Mouse (Mus musculus) c-Kit-negative CD71-positive TER-119-positive erythroid progenitor cells, embryonic 14.5 days (primary cell): ENCODE data around the gene Angptl2.
"Not testable (repeated sequence)": the region's sequence is repeated elsewhere in the genome, so short reads cannot be mapped to it uniquely, and the experiment has no call there.

Experiments
- DNase-seq: peaks from one replicate; pipeline ENCODE4 v3.0.0-alpha.2; 2013; ENCODE audit warnings: low read depth, low spot score

Angptl2 gene

DNA sequence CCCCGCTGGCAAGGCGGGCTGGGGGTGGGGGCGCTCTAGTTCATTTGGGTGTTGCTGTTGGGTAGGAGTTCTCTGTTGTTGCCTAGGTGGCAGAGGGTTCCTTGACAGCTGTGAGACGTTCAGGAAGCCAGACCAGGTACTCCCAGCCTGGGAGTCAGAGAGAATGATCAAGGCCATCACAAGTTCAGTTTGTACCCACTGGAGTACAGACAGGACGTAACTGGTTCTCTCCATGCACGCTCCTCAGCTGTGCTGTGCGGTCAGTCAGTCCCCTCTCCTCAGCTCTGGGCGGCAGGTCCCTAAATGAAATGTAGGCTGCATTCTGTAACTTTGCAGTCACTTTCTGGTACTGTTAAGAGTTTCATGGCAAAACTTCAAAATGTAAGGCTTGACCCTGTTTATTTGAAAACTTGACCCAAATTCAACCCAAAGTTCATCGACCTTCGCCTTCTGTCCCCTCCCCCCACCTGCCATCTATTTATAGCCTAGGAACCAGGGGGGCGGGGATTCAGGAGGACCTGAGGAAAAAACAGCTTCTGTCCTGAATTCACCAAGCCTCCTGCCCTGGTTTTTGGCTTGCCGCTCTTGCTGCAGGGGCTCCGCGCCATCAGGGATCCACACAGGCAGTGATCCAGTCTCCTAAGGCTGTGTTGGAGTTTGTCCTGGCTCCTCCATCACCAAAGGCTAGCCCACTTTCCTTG, 15.4 kb upstream of the Angptl2 start:
- no peak for DNase-seq

DNA sequence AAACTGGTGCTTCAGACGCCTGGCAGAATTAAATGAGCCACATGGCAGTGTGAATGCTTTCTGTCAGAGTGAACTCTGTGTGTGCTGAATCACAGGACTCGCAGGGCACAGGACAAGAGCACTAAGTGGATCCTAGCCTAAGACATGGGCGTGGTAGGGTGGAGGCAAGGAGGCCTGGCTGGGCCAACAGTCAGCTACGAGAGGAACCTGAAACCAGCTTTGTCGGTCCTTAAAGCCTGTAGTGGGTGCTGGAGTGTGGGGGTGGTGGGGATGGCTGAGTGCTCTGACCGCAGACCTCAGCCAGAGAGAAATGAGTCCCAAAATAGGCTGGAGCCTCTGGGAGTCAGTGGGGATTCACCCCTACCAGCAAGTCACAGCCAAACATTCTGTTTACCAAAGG, 12.6 kb upstream of the Angptl2 start:
- DNase-seq = no peak

DNA sequence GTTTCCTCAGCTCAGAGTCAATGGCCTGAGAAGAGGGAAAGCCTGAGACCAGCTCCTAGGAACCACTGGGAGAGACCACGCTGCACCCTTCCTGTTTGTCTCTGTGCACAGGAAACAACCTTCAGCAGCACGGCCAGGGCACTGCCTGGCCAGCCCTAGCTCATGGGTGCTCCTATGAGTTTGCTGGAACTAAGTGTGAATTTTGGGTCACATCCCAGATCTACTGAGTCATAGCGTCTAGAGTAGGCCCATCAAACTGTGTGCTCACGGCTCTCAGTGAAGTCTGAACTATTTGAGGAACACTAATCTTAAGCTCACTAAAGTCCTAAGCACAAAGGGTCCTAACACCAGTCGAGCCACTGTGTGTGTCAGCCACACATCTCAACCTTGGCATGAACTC, 10.9 kb upstream of the Angptl2 start:
- DNase-seq = no peak

DNA sequence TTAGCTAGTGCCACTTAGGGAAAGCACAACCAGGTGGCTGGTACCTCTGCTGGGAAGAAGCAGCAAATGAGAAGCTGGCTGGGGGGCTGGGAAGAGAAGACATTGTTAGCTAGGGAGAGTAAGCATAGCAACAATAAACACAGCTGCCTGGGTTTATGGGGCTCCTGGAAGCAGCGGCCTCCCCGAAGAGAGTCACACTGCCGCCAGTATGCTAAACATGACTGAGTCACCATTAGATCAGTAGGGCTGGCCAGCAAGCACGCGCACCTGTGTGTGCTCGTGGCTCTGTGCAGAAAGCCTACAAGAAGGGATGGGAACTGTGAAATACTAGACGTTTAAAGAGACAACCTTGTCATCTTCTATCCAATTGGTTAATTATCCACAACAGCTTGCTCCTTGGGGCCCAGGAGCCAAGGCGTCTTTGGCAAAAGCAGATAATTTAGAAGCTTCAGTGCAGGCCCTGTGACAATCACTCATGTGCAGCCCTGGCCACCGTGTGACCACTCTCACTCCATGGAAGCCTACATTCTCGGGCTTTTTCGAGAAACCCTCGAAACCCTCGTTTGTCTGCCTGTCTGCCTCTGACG, 9.8 kb upstream of the Angptl2 start:
- no peak for DNase-seq

DNA sequence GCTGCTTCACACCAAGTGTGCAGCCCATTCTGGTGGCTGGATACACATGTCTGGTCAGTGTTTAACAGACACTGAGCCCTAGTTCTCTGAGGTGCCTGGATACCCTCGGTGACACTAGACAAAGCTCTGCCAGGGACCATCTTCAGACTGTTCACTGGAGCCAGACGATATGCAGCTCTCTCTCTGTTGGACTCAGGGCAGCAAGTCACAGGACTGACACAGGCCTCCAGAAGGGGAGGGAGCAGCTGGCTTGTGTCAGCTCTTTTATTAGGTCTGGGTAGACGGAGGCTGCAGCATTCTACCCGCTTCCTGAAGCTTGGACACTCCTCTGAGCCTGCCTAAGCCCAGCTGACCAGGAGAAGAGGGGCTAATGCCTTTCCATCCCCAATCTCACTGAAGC, 8.8 kb upstream of the Angptl2 start:
- DNase-seq = no peak

DNA sequence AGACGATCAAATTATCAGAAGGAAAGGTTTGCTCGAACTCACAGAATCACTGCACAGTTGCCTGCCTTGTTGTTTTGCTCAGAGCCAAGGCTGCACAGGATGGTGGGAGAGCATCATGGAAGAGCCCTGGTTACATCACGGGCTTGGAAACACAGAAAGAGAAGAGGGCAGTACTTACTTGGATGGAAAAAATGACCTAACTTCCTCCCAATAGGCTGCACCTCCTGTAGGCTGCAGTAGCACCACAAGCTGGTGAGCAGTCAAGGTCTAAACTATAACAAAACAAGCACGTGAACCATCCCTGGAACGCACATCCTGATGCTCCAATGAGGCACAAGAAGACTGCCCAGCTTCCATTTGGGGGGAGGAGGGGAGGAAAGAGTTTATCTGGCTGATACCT, 7.7 kb upstream of the Angptl2 start:
- no peak for DNase-seq

DNA sequence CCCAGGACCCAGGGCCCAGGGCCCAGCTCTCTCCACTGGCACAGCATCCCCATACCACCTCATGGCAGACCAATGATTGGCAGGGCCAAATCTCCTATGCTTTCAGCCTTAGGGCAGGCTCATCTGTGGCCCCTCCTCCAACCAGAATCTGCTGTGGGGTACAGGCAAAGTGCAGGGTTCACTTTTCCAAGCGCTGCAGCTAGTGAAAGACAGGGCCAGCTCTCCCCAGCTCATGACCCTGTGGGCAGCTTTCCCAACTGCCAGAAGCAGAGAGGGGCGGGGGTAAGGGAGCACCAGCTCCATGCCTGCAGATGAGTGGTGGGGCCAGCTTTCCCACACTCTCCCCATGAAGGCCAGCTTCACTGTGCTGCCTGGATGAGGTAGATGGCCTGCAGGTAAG, 5.0 kb upstream of the Angptl2 start:
- DNase-seq = no peak

DNA sequence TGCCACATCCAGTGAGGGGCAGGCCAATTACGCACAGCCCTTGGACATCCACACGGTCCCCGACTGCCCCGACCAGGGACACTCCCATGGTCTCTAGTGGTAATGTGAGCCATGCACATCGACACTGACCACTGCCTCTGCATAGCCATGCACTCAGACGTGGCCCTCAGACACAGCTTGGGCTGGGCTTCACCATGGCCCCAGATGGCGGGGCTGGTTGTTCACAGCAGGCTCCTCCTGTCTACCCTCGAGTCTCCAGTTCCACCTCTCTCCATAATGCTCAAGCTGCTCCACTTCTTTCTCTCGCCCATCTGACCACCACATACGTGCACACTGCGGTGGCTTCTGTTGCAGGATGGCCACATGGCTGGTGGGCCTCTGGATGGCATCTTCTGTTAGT, 4.6 kb upstream of the Angptl2 start:
- DNase-seq = not testable (repeated sequence)

DNA sequence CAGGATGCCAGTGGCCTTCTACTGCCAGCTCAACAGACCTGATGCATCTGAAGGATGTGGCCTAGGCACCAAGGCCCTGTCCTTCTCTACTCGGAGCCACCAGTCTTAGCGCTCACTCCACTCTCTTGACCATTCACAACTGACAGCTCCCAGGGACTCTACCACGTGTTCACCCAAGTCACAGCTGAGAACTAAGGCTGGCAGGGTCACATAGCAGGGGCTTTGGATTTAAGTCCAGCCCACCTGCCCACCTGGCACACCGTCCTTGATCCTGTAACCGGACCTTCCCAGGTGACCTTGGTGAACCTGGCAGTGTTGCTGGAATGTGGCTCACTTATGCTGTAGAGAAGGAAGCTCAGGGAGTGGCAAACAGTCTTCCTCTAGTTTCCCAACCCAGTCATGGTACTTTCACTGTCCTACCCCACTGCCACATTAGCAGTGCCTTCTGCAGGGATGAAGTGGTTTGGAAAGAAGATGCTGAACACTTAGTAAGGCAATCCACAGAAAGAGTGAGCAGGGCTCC, 631 bp upstream of the Angptl2 start:
- no peak for DNase-seq

DNA sequence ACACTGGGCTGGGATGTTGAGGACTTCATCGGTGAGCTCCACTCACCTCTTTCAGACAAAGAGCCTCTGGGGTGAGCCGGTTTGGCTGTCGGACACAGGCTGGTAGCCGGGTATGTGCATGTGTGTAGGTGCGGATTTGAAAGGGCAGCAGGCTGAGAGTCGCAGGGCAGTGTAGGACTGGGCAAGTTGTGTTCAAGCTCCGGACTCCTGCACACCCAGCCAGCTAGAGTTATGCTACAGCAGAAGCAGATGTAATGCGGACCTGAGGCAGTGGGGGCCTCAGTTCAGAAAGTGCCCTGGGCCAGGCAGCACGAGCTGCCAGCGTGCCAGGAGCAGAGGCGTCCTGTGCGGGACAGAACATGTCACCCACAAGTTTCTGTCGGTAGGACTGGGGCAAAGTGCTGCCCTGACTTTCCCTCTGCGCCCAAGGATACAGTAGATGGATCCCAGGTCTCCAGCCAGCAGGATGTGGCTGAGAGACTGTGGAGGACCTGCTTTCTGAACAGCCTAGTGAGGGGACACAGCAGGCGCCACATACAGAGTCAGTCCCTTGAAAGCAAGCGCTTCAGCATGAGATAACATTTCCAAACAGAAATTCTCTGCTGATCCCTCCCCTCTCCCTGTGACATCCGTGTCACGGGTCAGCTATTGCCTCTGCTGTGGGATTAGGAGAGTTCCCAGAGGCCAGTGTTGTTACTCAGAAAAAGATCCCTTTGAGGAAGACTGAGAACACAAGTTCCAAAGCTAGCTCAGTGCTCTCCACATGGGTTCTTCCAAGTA, 966 bp downstream of the Angptl2 start:
- no peak for DNase-seq

DNA sequence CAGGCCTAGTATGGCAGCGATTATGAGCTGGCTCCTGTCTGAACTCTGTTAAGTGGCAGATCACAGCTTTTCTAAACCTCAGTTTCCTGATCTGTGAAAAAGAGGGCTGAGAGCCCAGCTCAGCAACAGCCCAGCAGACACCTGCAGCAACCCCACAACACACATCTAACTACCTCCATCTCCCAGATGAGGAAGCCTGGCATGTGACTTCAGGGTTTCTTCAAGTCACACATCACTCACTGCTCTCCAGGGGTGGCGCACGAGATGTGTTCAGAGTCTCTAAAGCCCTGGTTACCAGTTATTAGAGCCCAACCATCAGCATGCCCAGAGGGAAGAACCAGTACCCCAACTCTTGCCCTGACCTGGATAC, 1.5 kb downstream of the Angptl2 start:
- no peak for DNase-seq

DNA sequence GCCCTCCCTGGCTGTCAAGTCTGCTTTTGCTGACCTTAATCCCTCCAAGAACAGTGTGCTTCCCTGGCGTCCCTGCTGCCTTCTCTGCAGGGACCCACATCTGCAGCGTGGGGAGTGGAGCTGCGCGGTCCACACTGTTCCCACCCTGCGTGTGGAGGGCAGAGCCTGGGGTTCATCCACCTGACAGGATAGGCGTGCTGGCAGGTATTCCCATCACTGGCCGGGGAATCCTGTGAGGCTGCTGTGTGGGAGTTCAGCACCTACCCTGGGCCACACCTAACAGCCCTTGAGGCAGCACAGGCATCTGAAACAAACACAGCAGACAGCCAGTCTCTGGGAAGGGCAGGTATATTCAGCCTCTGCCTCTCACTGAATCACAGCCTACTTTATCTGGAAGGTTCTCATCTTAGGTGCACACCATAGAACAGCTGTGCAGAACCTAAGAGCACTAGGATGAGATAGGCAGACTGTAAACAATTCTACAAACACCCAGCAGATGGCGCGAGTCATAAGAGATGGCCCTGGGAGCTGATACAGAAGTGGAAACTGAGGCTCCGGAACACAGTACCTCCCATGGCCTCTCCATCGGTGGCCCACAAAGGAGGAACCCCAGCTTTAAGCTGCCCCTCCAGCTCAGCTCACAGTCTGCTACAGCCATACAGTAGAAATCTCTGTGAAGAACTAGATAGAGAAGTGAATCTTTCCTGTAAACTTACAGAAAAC, 3.2 kb downstream of the Angptl2 start:
- DNase-seq = no peak

DNA sequence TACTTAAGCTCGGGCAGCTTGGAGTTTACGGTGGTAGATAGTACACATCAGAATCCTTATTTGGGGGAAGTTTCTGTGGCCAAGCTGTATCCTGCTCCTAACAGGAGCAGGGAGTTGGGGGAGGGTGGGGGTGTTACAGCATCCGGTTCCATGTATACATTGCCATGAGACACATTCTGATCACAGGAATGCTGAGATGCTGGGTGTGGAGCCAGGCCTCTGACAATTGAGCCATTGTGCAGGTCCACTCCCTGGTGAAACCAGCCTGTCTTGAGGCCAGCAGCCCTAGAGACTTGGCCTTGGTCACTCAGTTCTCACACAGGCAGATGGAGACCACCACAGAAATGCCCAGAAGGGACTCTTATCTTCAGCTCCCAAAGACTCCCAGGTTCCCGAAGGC, 3.8 kb downstream of the Angptl2 start:
- no peak for DNase-seq

DNA sequence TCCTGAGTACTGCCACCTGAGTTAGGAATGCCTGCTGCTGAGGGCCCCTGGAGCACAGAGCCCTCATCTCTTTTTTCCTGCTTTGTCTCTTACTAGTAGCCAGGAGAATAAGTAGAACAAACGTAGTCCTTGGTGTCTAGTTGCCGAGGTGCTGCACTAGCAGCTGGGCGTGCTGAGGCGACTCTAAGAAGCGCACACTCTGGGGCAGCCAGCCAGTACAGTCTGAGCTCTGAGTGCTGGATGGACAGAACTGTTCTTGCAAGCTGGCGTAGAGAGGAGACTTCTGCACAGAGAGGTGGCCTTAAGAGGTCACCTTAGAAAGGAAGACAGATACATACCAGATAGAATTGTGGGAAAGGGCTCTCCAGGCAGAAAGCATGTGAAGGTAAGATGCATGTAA, 4.4 kb downstream of the Angptl2 start:
- no peak for DNase-seq

DNA sequence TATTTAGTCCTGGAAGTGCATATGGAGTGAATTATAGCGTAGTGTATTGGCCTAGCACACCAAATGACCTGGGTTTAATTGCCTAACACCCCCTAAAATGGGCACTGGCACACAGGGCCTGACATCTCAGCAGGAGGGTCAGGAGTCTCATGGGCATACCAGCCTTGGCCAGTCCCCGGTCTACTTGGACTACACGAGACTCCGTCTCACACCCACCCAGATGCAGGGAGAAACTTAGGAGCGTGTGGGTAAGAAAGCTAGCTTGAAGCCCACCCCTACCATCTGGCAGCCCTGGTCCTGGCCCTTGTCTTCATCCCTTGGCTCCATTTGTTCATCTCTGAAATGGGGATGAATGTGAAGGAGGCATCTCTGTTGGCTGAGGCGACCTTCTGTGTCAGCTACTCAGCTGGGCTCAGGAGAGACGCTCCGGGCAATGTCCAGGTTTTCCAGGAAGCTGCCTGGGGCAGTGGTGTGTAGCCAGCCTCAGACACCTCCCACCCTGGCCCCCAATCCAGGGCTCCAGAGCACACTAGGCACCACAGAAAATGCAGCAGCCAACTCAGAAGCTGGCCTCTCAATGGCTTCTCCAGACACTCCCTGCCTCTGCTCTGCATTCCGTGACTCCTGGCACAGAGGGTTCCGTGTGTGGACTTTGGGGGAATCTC, 4.9 kb downstream of the Angptl2 start:
- DNase-seq = no peak

DNA sequence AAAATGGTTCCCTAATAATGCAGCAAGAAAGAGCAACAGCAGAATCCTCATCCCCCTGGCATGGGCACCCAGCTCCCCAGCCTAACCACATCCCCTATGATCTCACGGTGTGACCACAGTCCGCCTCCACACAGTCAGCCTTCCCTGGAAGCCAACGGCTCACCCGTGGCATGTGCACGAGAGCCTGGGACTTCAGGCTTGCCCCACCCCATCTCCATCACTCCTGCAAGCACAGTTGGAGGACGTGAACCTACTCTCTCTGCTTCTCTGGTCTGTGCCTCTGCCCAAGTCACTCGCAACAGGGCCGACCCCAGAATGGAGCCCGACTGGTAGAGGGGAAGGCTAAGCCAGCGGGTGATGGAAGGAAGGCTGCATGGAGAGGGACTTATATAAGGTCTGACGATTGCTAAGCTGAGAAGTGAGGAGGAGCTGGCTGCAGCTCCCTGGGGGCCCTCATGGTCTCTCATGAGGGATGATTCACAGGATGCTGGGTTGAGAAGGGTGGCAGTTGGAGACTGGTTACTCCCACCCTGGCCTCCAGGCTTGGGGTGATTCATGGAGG, 5.6 kb downstream of the Angptl2 start:
- no peak for DNase-seq

DNA sequence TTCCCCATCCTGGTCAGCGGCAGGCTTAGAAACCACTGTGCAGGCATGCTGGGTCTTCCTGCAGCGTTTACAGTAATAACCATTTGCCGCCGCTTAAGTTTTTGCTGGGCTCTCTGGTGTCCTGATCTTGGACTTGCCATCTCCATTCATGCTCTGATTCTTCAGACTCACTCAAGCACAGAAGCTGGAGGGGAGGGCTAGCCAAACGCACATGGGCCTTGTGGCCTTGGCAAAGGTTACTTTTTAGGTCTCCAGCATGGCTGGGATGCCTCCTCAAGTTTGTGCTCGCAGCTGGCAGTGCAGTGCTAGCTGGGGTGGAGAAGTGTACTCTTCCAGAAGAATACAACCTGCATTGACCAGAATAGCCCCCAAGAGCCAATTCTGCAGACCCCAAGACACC, 6.6 kb downstream of the Angptl2 start:
- no peak for DNase-seq

DNA sequence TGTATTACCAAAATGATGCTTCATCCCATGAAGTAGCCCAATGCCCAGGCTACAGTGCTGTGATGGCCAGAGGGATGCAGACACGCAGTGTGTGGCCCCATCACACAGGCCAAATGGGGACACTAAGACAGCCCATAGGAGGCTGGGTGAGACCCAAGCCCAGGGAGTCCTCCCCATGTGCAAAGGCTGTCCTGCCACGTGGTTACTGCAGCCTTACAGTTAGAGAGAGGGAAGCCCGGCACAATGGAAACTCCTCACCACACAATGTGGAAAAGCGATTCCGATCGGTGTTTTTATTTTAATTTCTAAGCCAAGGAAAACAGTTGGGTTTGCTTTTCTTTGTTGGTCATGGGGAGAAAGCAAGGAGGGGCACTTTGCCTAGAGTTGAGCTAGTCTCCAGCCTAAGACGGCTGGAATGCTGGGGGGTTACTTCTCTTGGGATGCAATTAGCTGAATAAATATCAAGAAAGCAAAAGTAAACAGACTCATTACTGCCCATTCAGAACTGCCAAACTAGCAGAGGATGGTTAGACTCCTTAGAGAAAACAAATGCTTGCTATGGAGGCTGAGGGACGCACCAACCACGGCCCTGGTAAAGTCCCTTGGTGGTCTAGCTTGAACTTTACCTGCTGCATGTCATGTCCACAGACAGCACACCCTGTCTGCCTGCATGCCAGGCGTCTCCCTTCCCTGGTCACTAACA, 7.9 kb downstream of the Angptl2 start:
- no peak for DNase-seq

DNA sequence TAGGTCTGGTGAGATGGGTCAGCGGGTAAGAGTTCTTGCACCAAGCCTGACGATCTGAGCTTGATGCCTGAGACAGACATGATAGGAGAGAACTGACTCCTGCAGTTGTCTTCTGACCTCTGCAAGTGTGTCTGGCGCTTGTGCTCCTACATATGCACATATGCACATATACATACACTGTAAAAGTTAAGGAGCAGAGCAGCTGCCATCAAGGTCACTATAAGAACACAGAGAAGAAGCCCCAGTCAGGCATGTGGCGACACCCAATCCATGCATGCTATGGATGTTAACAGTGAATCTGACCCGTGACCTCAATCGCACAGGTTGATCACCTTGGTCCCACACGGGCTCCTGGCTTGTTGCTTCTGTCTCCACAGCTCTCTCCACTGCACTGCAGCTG, 10.1 kb downstream of the Angptl2 start:
- no peak for DNase-seq

DNA sequence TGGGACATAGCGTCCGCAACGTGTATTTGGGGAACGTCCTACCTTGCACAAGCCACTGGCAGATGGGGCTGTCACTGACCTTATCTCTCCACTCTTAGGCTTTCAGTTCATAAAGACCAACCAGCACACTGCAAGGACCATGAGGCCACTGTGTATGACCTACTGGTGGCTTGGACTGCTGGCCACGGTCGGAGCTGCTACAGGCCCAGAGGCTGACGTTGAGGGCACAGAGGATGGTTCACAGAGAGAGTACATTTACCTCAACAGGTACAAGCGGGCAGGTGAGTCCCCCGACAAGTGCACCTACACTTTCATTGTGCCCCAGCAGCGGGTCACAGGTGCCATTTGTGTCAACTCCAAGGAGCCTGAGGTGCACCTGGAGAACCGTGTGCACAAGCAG, 12.2 kb downstream of the Angptl2 start:
- DNase-seq = no peak

DNA sequence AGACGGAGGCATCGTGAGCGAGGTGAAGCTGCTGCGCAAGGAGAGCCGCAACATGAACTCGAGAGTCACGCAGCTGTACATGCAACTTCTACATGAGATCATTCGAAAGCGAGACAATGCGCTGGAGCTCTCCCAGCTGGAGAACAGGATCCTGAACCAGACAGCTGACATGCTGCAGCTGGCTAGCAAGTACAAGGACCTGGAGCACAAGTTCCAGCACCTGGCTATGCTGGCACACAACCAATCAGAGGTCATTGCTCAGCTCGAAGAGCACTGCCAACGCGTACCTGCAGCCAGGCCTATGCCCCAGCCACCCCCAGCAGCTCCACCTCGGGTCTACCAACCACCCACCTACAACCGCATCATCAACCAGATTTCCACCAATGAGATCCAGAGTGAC, 12.7 kb downstream of the Angptl2 start:
- DNase-seq = no peak
